Mouse (Mus musculus) lung, adult 2 months (tissue): Measurements from ENCODE around the gene Ciao2a. TPM values are rescaled to one million over a fixed set of nuclear protein-coding genes. Genes with fewer than 3 reads are reported as not detected.

Experiments
- DNase-seq: peaks from one replicate; pipeline ENCODE4 v3.0.0; 2022
- H3K4me1 ChIP-seq: fragments of 200-500 bp; 2 replicates; pipeline ENCODE4 v1.6.1; 2011; ENCODE audit warnings: low read length; ENCODE audit not compliant: control insufficient read depth, insufficient read depth
- H3K4me3 ChIP-seq: fragments of 200-500 bp; replicated peaks from 2 replicates; pipeline ENCODE3; 2011; ENCODE audit warnings: low read depth, mild to moderate bottlenecking, control low read depth, low read length; ENCODE audit errors: extremely low read depth
- CTCF ChIP-seq: fragments of 200-500 bp; IDR thresholded peaks from 2 replicates; pipeline ENCODE4 v1.5.1; 2011; ENCODE audit warnings: mild to moderate bottlenecking, low read length, control low read depth; ENCODE audit not compliant: insufficient read depth
- POLR2A ChIP-seq: fragments of 200-500 bp; IDR thresholded peaks from 2 replicates; pipeline ENCODE4 v1.6.1; 2011; ENCODE audit warnings: low read depth, mild to moderate bottlenecking, control low read depth, low read length, borderline replicate concordance; ENCODE audit errors: extremely low read depth
- WGBS: fragments of 180-500 bp; shearing (Covaris S2); methylation state at CpG from one replicate; pipeline ENCODE4 v1.1.7; 2018; 5-methylcytosine and 5-hydroxymethylcytosine counted together
- polyA plus RNA-seq: library from polyadenylated mRNA; depleted of rRNA; stranded (reverse); fragments of >200 nt; gene quantifications from 2 replicates; pipeline ENCODE4 v1.2.3, GENCODE M21; 2012

The Ciao2a gene
- polyA plus RNA-seq, 1 experiment, result 13.0 TPM

- Histone ChIP-seq H3K4me1 (peaks cover 8% of the 10 kb centered on the region), H3K4me3 (peak overlapping the region; percentile 52)
- DNase-seq, result no peak
- 37% methylated on average over 12 of the region's 12 CpGs for WGBS
- TF ChIP-seq CTCF (no peak), POLR2A (no peak)
Measured at GRCm38 (mm10) chr9:66125543-66126455, 612 bp upstream of the Ciao2a start.

DNA sequence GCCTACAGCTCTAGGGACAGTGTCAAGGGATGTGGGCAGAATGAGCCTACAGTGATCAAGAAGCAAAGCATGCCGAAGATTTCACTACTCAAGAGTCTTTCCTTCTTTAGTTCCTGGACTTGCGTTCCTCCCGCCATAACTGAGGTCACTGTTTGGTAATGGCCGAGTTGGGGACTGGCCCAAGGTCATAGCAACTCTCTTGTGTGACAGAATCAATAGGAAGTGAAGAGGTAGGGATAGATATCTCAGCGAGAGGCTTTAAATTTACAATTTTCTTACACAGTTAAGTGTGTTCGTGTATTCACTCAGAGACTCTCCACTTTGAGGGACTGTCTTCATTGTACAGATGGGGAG, 759 bp downstream of the Ciao2a start:
- TF ChIP-seq CTCF (no peak), POLR2A (no peak)
- 23% methylated on average over 6 of the region's 6 CpGs for WGBS
- no peak for DNase-seq
- Histone ChIP-seq H3K4me3 (peak overlapping the region; percentile 52), H3K4me1 (peaks cover 8% of the 10 kb centered on the region)

GRCm38 (mm10) chr9:66127884-66128283, 1.5 kb downstream of the Ciao2a start:
- peaks cover 8% of the 10 kb centered on the region for H3K4me1 ChIP-seq
- DNase-seq, result no peak
- no peak overlapping the region for H3K4me3 ChIP-seq
- TF ChIP-seq POLR2A, result no peak
- no peak for TF ChIP-seq CTCF
- 83% methylated on average over 4 of the region's 4 CpGs for WGBS

GRCm38 (mm10) chr9:66131466-66131865, 5.1 kb downstream of the Ciao2a start:
- TF ChIP-seq POLR2A, result no peak
- TF ChIP-seq CTCF, result no peak
- WGBS, result 67% methylated on average over 2 of the region's 2 CpGs
- H3K4me1 ChIP-seq, result peaks cover 2% of the 10 kb centered on the region; the same call in 1 of the 2 replicates
- no peak overlapping the region for H3K4me3 ChIP-seq
- DNase-seq, result no peak

GRCm38 (mm10) chr9:66135967-66136366, 9.6 kb downstream of the Ciao2a start:
- DNase-seq, result no peak
- Histone ChIP-seq H3K4me1 (no peaks in the 10 kb centered on the region), H3K4me3 (no peak overlapping the region)
- TF ChIP-seq CTCF (peak; percentile 41; the same call in 1 of the 2 replicates), POLR2A (no peak)
- 46% methylated on average over 4 of the region's 4 CpGs for WGBS

GRCm38 (mm10) chr9:66138193-66138592, 11.8 kb downstream of the Ciao2a start:
- WGBS, result 92% methylated on average over 7 of the region's 7 CpGs

DNA sequence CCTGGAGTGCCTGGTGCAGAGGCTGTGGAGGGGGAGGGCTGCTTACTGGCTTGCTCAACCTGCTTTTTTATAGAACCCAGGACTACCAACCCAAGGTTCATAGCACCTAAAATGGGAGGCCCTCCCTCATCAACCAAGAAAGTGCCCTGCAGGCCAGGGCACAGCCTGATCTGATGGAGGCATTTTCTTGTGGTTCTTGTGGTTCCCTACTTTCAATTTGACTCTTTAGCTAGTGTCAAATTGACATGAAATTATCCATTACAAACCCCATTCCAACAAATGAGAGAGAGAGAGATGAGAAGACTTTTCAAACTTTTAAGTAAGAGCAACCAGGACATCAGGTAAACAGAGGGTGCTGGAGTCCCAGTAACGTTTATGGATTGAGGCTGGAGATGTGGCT, 15.9 kb downstream of the Ciao2a start:
- DNase-seq, result no peak
- 69% methylated on average over 1 of the region's 1 CpGs for WGBS
- H3K4me1 ChIP-seq, result no peaks in the 10 kb centered on the region
- TF ChIP-seq CTCF (no peak), POLR2A (no peak)
- H3K4me3 ChIP-seq, result no peak overlapping the region

More at GRCm38 (mm10) chr9:66138193-66138592, 11.8 kb downstream of the Ciao2a start:
- Histone ChIP-seq H3K4me3 (no peak overlapping the region), H3K4me1 (no peaks in the 10 kb centered on the region)
- DNase-seq, result no peak
- TF ChIP-seq POLR2A (no peak), CTCF (no peak)

DNA sequence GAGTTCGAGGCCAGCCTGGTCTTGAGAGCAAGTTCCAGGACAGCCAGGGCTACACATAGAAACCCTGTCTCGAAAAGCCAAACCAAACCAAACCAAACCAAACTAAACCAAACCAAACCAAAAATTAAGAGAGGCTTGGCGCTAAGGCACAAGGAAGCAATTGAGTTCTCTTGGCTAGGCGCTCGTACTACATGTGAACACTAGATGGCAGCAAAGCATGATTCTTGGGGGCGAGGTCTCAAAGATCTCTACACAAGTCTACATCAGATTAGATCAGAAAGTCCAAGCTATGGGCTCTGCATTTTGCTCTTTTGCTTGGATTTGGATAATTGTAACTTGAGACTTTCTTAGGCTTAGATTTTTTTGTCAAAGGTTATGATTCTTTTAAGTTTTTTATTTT, 17.8 kb downstream of the Ciao2a start:
- 7% methylated on average over 6 of the region's 6 CpGs for WGBS
- peak; percentile 57 for DNase-seq
- Histone ChIP-seq H3K4me3 (no peak overlapping the region), H3K4me1 (no peaks in the 10 kb centered on the region)
- TF ChIP-seq POLR2A (no peak), CTCF (peak; percentile 54)

GRCm38 (mm10) chr9:66146141-66146540, 19.7 kb downstream of the Ciao2a start:
- DNase-seq, result no peak
- TF ChIP-seq CTCF (no peak), POLR2A (no peak)
- H3K4me3 ChIP-seq, result no peak overlapping the region
- H3K4me1 ChIP-seq, result no peaks in the 10 kb centered on the region

GRCm38 (mm10) chr9:66152011-66152410, 25.6 kb downstream of the Ciao2a start:
- no peak overlapping the region for H3K4me3 ChIP-seq
- WGBS, result 57% methylated on average over 9 of the region's 9 CpGs
- H3K4me1 ChIP-seq, result no peaks in the 10 kb centered on the region
- no peak for DNase-seq
- no peak for TF ChIP-seq POLR2A
- TF ChIP-seq CTCF, result no peak
